Mouse (Mus musculus) myocyte (in vitro differentiated cells): ENCODE data around the gene Trdmt1. TPM values are rescaled to one million over a fixed set of nuclear protein-coding genes. Genes with fewer than 3 reads are reported as not detected.
"Not testable (repeated sequence)": the region's sequence is repeated elsewhere in the genome, so short reads cannot be mapped to it uniquely, and the experiment has no call there.

Experiments
- H3K27me3 ChIP-seq: one replicate; pipeline ENCODE4 v1.6.1; 2011; ENCODE audit not compliant: control insufficient read depth, insufficient read depth, insufficient read length
- H3K36me3 ChIP-seq: one replicate; pipeline ENCODE4 v1.6.1; 2011; ENCODE audit not compliant: control insufficient read depth, insufficient read depth
- H3K4me2 ChIP-seq: one replicate; pipeline ENCODE4 v1.6.1; 2011; ENCODE audit warnings: low read depth, control low read depth
- H3K4me3 ChIP-seq: one replicate; pipeline ENCODE4 v1.5.1; 2011; ENCODE audit warnings: mild to moderate bottlenecking, control low read depth, moderate library complexity
- H3K79me2 ChIP-seq: one replicate; pipeline ENCODE4 v1.6.1; 2011; ENCODE audit not compliant: control insufficient read depth, insufficient read depth
- H3ac ChIP-seq: one replicate; pipeline ENCODE4 v1.6.1; 2011; ENCODE audit not compliant: control insufficient read depth, insufficient read length
- CEBPB ChIP-seq: IDR thresholded peaks from 2 replicates; pipeline ENCODE4 v1.6.1; 2011; ENCODE audit warnings: mild to moderate bottlenecking, moderate library complexity; ENCODE audit not compliant: poor library complexity, insufficient read depth, severe bottlenecking
- E2F4 ChIP-seq: IDR thresholded peaks from one replicate; pipeline ENCODE4 v1.6.1; 2011; ENCODE audit warnings: mild to moderate bottlenecking, control low read depth, moderate library complexity; ENCODE audit not compliant: insufficient read depth
- MAX ChIP-seq: IDR thresholded peaks from one replicate; pipeline ENCODE4 v1.6.1; 2011; ENCODE audit warnings: low read depth, mild to moderate bottlenecking, control low read depth
- MYOD1 ChIP-seq, 3 experiments: IDR thresholded peaks; one replicate each; pipeline ENCODE4 v1.6.1; 2011; ENCODE audit warnings: control low read depth in 2 of 3, low read depth in 2 of 3, mild to moderate bottlenecking in 2 of 3, moderate library complexity in 1 of 3; ENCODE audit not compliant: insufficient read length in 2 of 3, control insufficient read depth in 1 of 3
- MYOG ChIP-seq, 3 experiments: IDR thresholded peaks; one replicate each; pipeline ENCODE4 v1.6.1; 2011; ENCODE audit warnings: control low read depth in 2 of 3, low read depth in 2 of 3, mild to moderate bottlenecking in 2 of 3; ENCODE audit not compliant: insufficient read length in 2 of 3, control insufficient read depth in 1 of 3, insufficient read depth in 1 of 3
- POLR2A ChIP-seq: IDR thresholded peaks from one replicate; pipeline ENCODE4 v1.6.1; 2011; ENCODE audit warnings: low read depth, mild to moderate bottlenecking, control low read depth, moderate library complexity; ENCODE audit not compliant: insufficient read length
- POLR2AphosphoS2 ChIP-seq: IDR thresholded peaks from one replicate; pipeline ENCODE4 v1.6.1; 2011; ENCODE audit warnings: low read depth, control low read depth; ENCODE audit not compliant: insufficient read length
- REST ChIP-seq: IDR thresholded peaks from one replicate; pipeline ENCODE4 v1.6.1; 2011; ENCODE audit warnings: mild to moderate bottlenecking, control low read depth, moderate library complexity; ENCODE audit not compliant: insufficient read depth, insufficient read length
- SRF ChIP-seq: IDR thresholded peaks from one replicate; pipeline ENCODE4 v1.6.1; 2011; ENCODE audit warnings: low read depth; ENCODE audit not compliant: control insufficient read depth, insufficient read length
- TCF12 ChIP-seq: IDR thresholded peaks from one replicate; pipeline ENCODE4 v1.6.1; 2011; ENCODE audit warnings: mild to moderate bottlenecking, control low read depth; ENCODE audit not compliant: poor library complexity, insufficient read depth, severe bottlenecking
- TCF3 ChIP-seq: IDR thresholded peaks from one replicate; pipeline ENCODE4 v1.6.1; 2011; ENCODE audit warnings: low read depth, control low read depth; ENCODE audit not compliant: insufficient read length
- USF1 ChIP-seq: IDR thresholded peaks from one replicate; pipeline ENCODE4 v1.6.1; 2011; ENCODE audit warnings: low read depth, mild to moderate bottlenecking, control low read depth, moderate library complexity
- polyA plus RNA-seq: library from polyadenylated mRNA; unstranded; fragments of >200 nt; fragmentation: generic; extraction: Trizol; gene quantifications from one replicate; pipeline ENCODE4 v1.2.1, GENCODE M21; 2012; ENCODE audit warnings: missing spikeins

Gene Trdmt1
- 2.2 TPM for polyA plus RNA-seq

DNA sequence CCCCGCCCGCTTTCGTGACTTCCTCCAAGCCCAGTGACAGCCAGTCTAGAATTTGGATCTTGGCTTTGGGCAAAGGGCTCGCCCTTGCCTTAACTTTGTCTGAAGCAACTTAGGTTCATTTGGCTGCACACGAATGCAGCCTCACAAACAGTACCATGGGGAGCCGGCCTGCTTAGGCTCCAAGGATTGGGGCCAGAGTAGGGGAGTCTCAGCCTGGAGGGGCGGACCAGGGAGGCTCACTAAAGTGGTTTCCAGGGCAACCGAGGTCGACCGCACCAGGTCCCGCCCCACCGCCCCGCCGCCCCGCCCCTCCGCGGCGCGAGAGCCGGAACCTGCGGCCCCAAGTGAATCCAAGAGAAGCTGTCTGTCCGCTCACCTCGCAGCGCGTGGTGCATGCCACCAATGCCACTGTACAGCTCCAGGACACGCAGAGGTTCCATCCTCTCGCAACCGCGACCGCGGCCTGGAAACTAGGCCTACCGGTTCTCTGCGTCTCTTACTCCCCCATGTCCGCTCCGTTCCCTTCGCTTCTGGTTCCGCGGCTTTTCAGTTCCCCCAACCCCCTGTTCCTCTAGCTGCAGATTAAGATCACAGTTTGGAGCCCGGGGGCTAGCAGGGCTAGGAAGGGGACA is at the start of gene Trdmt1:
Trdmt1 (minus strand) TSS at position 476 of the 632 bp plus-strand sequence.
- Histone ChIP-seq H3K4me3 (peak within 1 kb of the TSS; percentile 56), H3K27me3 (no peaks in the 10 kb centered on the region), H3K4me2 (peak within 1 kb of the TSS; percentile 97), H3K36me3 (no peaks in the 10 kb centered on the region), H3ac (peak within 1 kb of the TSS; percentile 74), H3K79me2 (peaks cover 6% of the 10 kb centered on the region)
- TF ChIP-seq MAX (no peak), MYOG (IDR thresholded peaks at IDR 0.05; ENCODE audit: control insufficient read depth in 1 of 3, insufficient read depth in 1 of 3, insufficient read length in 2 of 3, low read depth in 2 of 3) (peak in 2 of 3 experiments; percentile 23 to 38), POLR2A (peak; percentile 96), POLR2AphosphoS2 (peak; percentile 97)

DNA sequence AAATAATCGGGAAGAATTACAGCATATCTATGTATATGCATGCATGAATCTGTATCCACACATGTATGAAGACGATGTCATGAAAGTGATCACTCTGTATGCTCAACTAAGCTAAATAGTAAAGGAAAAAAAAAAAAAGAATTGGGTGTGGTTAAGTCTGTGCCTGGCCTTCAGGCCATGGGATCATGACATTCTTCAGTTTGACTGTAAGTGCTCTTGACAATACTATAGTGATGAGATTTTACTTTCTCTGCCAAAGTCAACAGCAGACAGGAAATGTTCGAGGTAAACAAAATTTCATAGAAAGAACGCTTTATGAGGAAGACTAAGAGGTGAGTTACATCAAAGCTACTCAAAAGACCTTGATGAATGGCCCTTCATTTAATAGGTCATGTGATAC is 48.9 kb upstream of the Trdmt1 start:
- no peak overlapping the region for H3K4me2 ChIP-seq
- no peak overlapping the region for H3ac ChIP-seq
- H3K4me3 ChIP-seq: no peak overlapping the region
- H3K27me3 ChIP-seq: no peaks in the 10 kb centered on the region
- TF ChIP-seq CEBPB (no peak), TCF3 (no peak), E2F4 (no peak), MAX (no peak), SRF (no peak), TCF12 (no peak), MYOG (IDR thresholded peaks at IDR 0.05; ENCODE audit: control insufficient read depth in 1 of 3, insufficient read depth in 1 of 3, insufficient read length in 2 of 3, low read depth in 2 of 3) (no peak), REST (no peak), MYOD1 (IDR thresholded peaks at IDR 0.05; ENCODE audit: control insufficient read depth in 1 of 3, insufficient read length in 2 of 3, low read depth in 2 of 3) (no peak), POLR2AphosphoS2 (no peak), POLR2A (no peak), USF1 (no peak)
- no peaks in the 10 kb centered on the region for H3K36me3 ChIP-seq
- no peaks in the 10 kb centered on the region for H3K79me2 ChIP-seq

DNA sequence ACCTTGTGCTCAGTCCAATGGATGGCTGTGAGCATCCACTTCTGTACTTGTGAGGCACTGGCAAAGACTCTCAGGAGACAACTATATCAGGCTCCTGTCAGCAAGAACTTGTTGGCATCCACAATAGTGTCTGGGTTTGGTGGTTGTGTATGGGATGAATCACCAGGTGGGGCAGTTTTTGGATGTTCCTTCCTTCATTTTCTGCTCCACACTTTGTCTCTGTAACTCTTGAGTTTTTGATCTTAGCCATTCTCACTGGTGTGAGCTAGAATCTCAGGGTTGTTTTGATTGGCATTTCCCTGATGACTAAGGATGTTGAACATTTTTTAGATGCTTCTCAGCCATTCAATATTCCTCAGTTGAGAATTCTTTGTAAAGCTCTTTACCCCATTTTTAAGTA is 39.3 kb upstream of the Trdmt1 start:
- not testable (repeated sequence) for H3K27me3 ChIP-seq, H3ac ChIP-seq, H3K79me2 ChIP-seq, H3K4me3 ChIP-seq, H3K4me2 ChIP-seq
- peaks cover 43% of the 10 kb centered on the region for H3K36me3 ChIP-seq

DNA sequence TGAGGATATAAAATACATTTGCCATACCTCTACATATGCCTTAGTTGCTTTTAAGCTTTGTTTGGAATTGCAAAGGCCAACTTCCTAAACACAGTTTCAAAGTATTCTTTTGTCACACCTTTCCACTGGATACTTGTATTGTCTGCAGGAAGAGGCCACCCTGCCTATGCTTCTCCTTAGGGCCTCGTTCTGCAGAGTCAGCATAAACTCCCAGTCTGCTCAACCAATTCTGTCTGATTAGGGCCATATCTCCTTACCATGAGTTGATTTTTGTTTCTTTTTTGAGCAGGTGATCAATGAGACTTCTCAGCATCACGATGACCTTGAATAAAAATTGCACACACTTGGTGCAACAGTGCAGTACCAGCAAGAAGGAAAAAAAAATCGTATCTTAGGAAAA is 37.7 kb upstream of the Trdmt1 start:
- H3K4me2 ChIP-seq: no peak overlapping the region
- peaks cover 23% of the 10 kb centered on the region for H3K79me2 ChIP-seq
- H3K36me3 ChIP-seq: peaks cover 59% of the 10 kb centered on the region
- no peak overlapping the region for H3ac ChIP-seq
- TF ChIP-seq TCF3 (no peak), TCF12 (no peak), SRF (no peak), CEBPB (no peak)
- H3K27me3 ChIP-seq: no peaks in the 10 kb centered on the region
- H3K4me3 ChIP-seq: no peak overlapping the region

DNA sequence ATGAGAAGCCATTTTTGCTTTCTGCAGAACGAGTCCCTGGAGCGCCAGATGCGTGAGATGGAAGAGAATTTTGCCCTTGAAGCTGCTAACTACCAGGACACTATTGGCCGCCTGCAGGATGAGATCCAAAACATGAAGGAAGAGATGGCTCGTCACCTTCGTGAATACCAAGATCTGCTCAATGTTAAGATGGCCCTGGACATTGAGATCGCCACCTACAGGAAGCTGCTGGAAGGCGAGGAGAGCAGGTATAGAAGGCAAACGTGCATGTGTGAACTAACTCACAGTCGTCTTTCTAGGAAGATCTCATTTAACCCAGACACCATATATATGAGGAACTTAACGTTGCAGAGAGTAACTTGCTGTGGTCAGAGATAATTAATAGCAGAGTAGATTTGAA is 35.5 kb upstream of the Trdmt1 start:
- peaks cover 78% of the 10 kb centered on the region for H3K36me3 ChIP-seq
- H3K4me2 ChIP-seq: peak overlapping the region; percentile 96
- H3K27me3 ChIP-seq: no peaks in the 10 kb centered on the region
- peak; percentile 27 for TF ChIP-seq POLR2A
- peak; percentile 62 for TF ChIP-seq POLR2AphosphoS2
- TF ChIP-seq TCF12: no peak
- TF ChIP-seq CEBPB: no peak
- H3K79me2 ChIP-seq: peaks cover 45% of the 10 kb centered on the region
- no peak overlapping the region for H3ac ChIP-seq
- H3K4me3 ChIP-seq: no peak overlapping the region

DNA sequence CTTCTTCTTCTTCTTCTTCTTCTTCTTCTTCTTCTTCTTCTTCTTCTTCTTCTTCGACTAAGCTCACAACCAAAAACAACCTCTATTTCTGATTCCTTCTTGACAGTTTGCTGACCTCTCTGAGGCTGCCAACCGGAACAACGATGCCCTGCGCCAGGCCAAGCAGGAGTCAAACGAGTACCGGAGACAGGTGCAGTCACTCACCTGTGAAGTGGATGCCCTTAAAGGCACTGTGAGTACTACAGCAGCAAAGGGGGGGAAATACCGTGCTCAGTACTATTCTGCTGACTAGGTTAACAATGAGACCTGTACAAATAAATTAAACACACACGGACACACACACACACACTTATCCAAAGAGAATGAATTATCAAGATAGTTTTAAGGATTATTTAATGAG is 34.8 kb upstream of the Trdmt1 start:
- TF ChIP-seq POLR2AphosphoS2 (peak; percentile 72), POLR2A (peak; percentile 41), MAX (no peak), TCF12 (no peak), REST (no peak)
- Histone ChIP-seq H3K4me3 (peak overlapping the region; percentile 94), H3ac (no peak overlapping the region), H3K36me3 (peaks cover 78% of the 10 kb centered on the region), H3K4me2 (peak overlapping the region; percentile 96), H3K79me2 (peaks cover 52% of the 10 kb centered on the region), H3K27me3 (no peaks in the 10 kb centered on the region)
